Mouse (Mus musculus): ENCODE measurements around the gene 2610042L04Rik.
"Not testable (repeated sequence)": the region's sequence is repeated elsewhere in the genome, so short reads cannot be mapped to it uniquely, and the experiment has no call there.

DNA sequence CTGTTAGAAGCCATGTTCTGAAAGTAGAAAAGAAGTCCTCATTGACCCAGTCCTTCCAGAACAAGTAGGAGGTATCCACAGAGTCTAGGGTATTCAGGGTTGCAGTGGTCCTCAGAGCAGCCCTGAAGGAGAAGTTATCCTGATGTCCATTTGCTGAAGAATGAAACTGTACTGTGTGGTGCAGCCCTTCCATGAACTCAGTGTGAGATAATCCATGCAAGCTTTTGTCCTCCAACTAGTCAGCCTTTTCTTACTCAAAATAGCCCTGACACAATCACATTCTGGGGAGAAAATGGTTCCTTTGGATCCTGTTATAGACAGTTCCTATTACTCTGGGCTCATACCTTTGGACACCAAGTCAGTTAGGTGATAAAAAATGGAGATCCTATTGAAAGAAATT, 69.3 kb downstream of the 2610042L04Rik start:
- TF ChIP-seq CTCF, EP300 (IDR thresholded peaks at IDR 0.05): not testable (repeated sequence)

Data from lung, postnatal 0 days (tissue).